In the genomic region with DNA sequence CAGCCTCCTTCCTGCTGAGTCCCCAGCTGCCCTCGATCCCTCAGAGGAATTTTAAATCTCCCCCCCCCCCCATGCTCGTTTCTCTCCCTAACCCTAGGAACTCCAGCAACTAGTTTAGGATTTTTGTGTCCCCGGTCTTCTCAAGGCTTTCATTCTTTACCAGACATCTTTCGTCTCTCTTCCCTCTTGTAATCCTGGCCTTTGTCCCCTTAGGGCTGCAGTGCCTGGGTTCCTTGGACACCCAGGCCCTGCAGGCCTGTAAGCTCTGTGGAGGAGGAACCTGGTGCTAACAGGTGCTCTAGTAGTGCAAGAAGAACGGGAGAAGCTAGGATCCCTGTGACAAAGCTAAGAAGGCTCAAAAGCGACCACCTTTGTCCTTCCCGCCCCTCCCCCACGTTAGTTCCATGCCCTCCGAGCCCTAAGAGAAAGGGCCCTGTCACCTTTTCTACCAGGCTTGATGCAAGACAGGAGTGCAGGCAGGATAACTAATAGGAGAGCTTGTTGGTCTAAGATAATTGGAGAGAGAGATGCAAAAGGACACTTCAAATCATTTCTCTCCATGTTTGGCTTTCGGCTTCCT, we compare ENCODE assay signal across 7 mouse cellular contexts. TPM values are rescaled to one million over a fixed set of nuclear protein-coding genes. Genes with fewer than 3 reads are reported as not detected.
DNase-seq lines count a peak whose midpoint lies in the region; ATAC-seq and TF ChIP-seq lines count a peak whose summit lies in the region.

No protein-coding gene starts in this region.

- TF ChIP-seq POLR2A in thymus, adult 2 months (IDR thresholded peaks at IDR 0.05; ENCODE audit: control insufficient read depth, extremely low read depth, insufficient read depth, low read length, poor library complexity): no peak

- TF ChIP-seq CTCF in thymus, adult 2 months (IDR thresholded peaks at IDR 0.05; ENCODE audit: borderline replicate concordance, control insufficient read depth, extremely low read depth, insufficient read depth, low read length, poor library complexity): no peak
- TF ChIP-seq CTCF in stomach, postnatal 0 days (IDR thresholded peaks at IDR 0.05; ENCODE audit: low read depth): no peak

- H3K27me3 ChIP-seq in thymus, adult 2 months (ENCODE audit: control insufficient read depth, insufficient read depth, low read length): no peaks in the 10 kb centered on the region
- no peaks in the 10 kb centered on the region for H3K27me3 ChIP-seq in forebrain, embryonic 16.5 days (replicated peaks; ENCODE audit: control insufficient read depth, insufficient read depth, low read length)
- no peaks in the 10 kb centered on the region; the same call in 1 of the 2 replicates for H3K27me3 ChIP-seq in liver, embryonic 11.5 days (replicated peaks; ENCODE audit: control insufficient read depth, insufficient read depth, low read length)
- no peaks in the 10 kb centered on the region for H3K27me3 ChIP-seq in stomach, postnatal 0 days (ENCODE audit: control insufficient read depth, insufficient read depth, low read length)

- no peak for TF ChIP-seq EP300 in stomach, postnatal 0 days (optimal IDR thresholded peaks at IDR 0.05)

- ATAC-seq in forebrain, embryonic 16.5 days: no peak; the same call in 1 of the 2 replicates
- ATAC-seq in liver, embryonic 11.5 days (replicated peaks; ENCODE audit: low FRiP score): no peak
- ATAC-seq in stomach, postnatal 0 days (ENCODE audit: low FRiP score, low TSS enrichment): no peak

- H3K4me1 ChIP-seq in thymus, adult 2 months (replicated peaks; ENCODE audit: control insufficient read depth, insufficient read depth, low read length): peaks cover 7% of the 10 kb centered on the region
- H3K4me1 ChIP-seq in forebrain, embryonic 16.5 days (replicated peaks; ENCODE audit: control insufficient read depth, insufficient read depth, low read length): peaks cover 16% of the 10 kb centered on the region
- H3K4me1 ChIP-seq in liver, embryonic 11.5 days (replicated peaks; ENCODE audit: control insufficient read depth, insufficient read depth, low read length): no peaks in the 10 kb centered on the region; the same call in 1 of the 2 replicates
- H3K4me1 ChIP-seq in stomach, postnatal 0 days (replicated peaks; ENCODE audit: control insufficient read depth, insufficient read depth): no peaks in the 10 kb centered on the region

- H3K9ac ChIP-seq in forebrain, embryonic 16.5 days (replicated peaks; ENCODE audit: low read depth, low read length): peak overlapping the region; percentile 59
- peak overlapping the region; percentile 67 for H3K9ac ChIP-seq in liver, embryonic 11.5 days (ENCODE audit: low read depth, low read length)
- H3K9ac ChIP-seq in stomach, postnatal 0 days (ENCODE audit: low read length): peak overlapping the region; percentile 65

- H3K4me3 ChIP-seq in thymus, adult 2 months (ENCODE audit: control insufficient read depth, insufficient read depth, low read length): peak overlapping the region; percentile 66
- H3K4me3 ChIP-seq in forebrain, embryonic 16.5 days (replicated peaks; ENCODE audit: low read length): peak overlapping the region; percentile 41
- H3K4me3 ChIP-seq in liver, embryonic 11.5 days (ENCODE audit: low read depth, low read length): peak overlapping the region; percentile 49
- peak overlapping the region; percentile 52 for H3K4me3 ChIP-seq in stomach, postnatal 0 days (ENCODE audit: low read depth, low read length)

- H3K4me2 ChIP-seq in forebrain, embryonic 16.5 days (ENCODE audit: low read length): peak overlapping the region; percentile 53
- peak overlapping the region; percentile 65 for H3K4me2 ChIP-seq in liver, embryonic 11.5 days
- H3K4me2 ChIP-seq in stomach, postnatal 0 days (replicated peaks; ENCODE audit: low read depth): peak overlapping the region; percentile 59

- no peak for DNase-seq in thymus, adult 2 months
- DNase-seq in thymus, postnatal 10 days (ENCODE audit: low spot score in 2 of 2): no peak
- no peak for DNase-seq in liver, embryonic 11.5 days (ENCODE audit: low spot score)
- DNase-seq in stomach, postnatal 0 days (ENCODE audit: low spot score): no peak
- no peak for DNase-seq in testis, postnatal 14 days (ENCODE audit: low spot score)
- no peak for DNase-seq in layer of hippocampus, adult 11-12 months (ENCODE audit: low spot score)

- no peak overlapping the region for H3K27ac ChIP-seq in thymus, adult 2 months (ENCODE audit: control insufficient read depth, insufficient read depth, low read length)
- H3K27ac ChIP-seq in forebrain, embryonic 16.5 days (ENCODE audit: low read length): peak overlapping the region; percentile 62; the same call in 1 of the 2 replicates
- peak overlapping the region; percentile 3 for H3K27ac ChIP-seq in liver, embryonic 11.5 days (ENCODE audit: low read depth, low read length)
- peak overlapping the region; percentile 80 for H3K27ac ChIP-seq in stomach, postnatal 0 days (replicated peaks)

- WGBS in thymus, adult 2 months: 51% methylated on average over 10 of the region's 10 CpGs
- WGBS in forebrain, embryonic 16.5 days: 24% methylated on average over 10 of the region's 10 CpGs
- 19% methylated on average over 10 of the region's 10 CpGs for WGBS in liver, embryonic 11.5 days
- WGBS in stomach, postnatal 0 days: 16% methylated on average over 10 of the region's 10 CpGs

- no peaks in the 10 kb centered on the region for H3K36me3 ChIP-seq in thymus, adult 2 months (ENCODE audit: control insufficient read depth, insufficient read depth, low read length)
- H3K36me3 ChIP-seq in forebrain, embryonic 16.5 days (ENCODE audit: control insufficient read depth, insufficient read depth): no peaks in the 10 kb centered on the region
- H3K36me3 ChIP-seq in liver, embryonic 11.5 days (ENCODE audit: control insufficient read depth, insufficient read depth, low read length): no peaks in the 10 kb centered on the region
- no peaks in the 10 kb centered on the region for H3K36me3 ChIP-seq in stomach, postnatal 0 days (ENCODE audit: control insufficient read depth, insufficient read depth, low read length)

- no peaks in the 10 kb centered on the region for H3K9me3 ChIP-seq in forebrain, embryonic 16.5 days (ENCODE audit: control insufficient read depth, low read length)
- no peaks in the 10 kb centered on the region for H3K9me3 ChIP-seq in liver, embryonic 11.5 days (ENCODE audit: control insufficient read depth, low read length)
- H3K9me3 ChIP-seq in stomach, postnatal 0 days (ENCODE audit: control insufficient read depth, low read length): no peaks in the 10 kb centered on the region

RNA-seq across cellular contexts. Expression of gene Dlg3, which starts 10.2 kb away (rescaled TPM):
- 10.2 and 12.3 TPM in 2 replicates for polyA plus RNA-seq in thymus, adult 2 months (2012; rRNA removed)
- polyA plus RNA-seq in forebrain, embryonic 16.5 days (2015; fragmentation: Nextera tagmentation; extraction: Ambion mirVana): 10.5 and 11.2 TPM in 2 replicates
- polyA plus RNA-seq in liver, embryonic 11.5 days (2014; fragmentation: Nextera tagmentation; extraction: Ambion mirVana): 2.7 and 3.0 TPM in 2 replicates
- 3.0 and 3.2 TPM in 2 replicates for polyA plus RNA-seq in stomach, postnatal 0 days (2015; fragmentation: Nextera tagmentation; extraction: Ambion mirVana)

RNA-seq across cellular contexts. Expression of gene Gdpd2, which starts 48.1 kb away (rescaled TPM):
- 1.4 and 2.4 TPM in 2 replicates for polyA plus RNA-seq in thymus, adult 2 months (2012; rRNA removed)
- 10.7 and 15.1 TPM in 2 replicates for polyA plus RNA-seq in forebrain, embryonic 16.5 days (2015; fragmentation: Nextera tagmentation; extraction: Ambion mirVana)
- 0.14 and 0.19 TPM in 2 replicates for polyA plus RNA-seq in liver, embryonic 11.5 days (2014; fragmentation: Nextera tagmentation; extraction: Ambion mirVana)
- polyA plus RNA-seq in stomach, postnatal 0 days (2015; fragmentation: Nextera tagmentation; extraction: Ambion mirVana): 21.4 and 28.1 TPM in 2 replicates
